Mouse (Mus musculus): Measurements from ENCODE around the gene Cdk2ap2.
A peak's percentile ranks its signal among the peaks of the same experiment; 100 is the strongest.
"Not testable (repeated sequence)": the region's sequence is repeated elsewhere in the genome, so short reads cannot be mapped to it uniquely, and the experiment has no call there.

Cdk2ap2 gene

DNA sequence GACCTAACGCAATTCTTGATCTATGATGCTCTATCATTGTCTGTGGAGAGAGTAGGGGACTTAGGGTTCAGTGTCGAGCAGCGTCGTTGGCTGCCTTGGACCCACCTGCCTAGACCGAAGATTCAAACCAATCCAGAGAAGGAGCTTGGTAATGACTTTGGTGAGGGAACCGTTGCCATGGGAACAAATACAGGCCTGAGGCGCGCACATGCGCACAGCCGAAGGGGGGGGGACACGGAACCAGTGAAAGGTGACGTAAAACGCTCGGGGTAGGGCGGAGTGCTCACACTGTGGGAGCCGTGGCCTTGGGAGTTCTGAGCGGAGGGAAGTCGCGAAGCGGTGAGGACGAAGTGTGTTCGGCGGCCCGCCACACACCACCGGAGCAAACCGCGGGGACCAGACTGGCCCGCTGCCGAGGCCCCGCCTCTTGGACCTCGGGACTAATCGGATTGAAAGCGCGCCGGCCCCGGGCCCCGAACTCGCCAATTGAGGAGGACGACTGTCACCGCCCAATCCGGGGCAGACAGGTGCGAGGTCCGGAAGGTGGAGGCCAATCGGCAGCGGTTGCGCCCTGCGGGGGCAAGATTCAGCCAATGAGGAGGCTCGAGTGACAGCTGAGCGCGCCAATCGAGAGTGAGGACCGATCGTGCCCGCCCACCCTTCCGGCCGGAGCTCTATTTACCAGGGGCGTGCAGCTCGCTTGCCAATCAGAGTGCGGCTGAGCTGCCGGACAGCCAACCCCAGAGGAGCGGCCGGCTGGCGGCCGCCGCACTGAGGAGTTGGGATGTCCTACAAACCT lies at the start of gene Cdk2ap2:
Gene Cdk2ap2, plus strand, starts transcription at position 541 of the 799 bp plus-strand sequence.
- peak; percentile 99 for DNase-seq

DNA sequence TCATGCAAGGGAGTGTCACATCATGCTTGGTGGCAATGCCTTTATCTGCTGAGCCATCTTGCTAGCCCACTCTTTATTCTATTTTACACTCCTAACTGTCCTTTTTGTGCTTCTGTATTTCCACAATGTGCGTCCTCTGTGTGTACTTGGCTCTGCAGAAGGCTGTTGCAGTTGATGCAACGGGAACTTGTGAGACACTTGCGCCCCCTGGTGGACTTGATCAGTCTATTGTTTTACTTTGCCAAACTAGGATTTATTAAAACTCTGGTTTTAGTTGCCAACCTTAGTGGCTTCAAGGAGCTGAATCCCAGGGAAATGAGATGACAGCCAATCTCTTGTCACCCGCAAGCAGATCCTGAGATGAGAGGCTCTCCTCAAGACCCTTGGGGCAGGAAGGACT lies 49.1 kb upstream of the Cdk2ap2 start:
- DNase-seq: peak; percentile 84

DNA sequence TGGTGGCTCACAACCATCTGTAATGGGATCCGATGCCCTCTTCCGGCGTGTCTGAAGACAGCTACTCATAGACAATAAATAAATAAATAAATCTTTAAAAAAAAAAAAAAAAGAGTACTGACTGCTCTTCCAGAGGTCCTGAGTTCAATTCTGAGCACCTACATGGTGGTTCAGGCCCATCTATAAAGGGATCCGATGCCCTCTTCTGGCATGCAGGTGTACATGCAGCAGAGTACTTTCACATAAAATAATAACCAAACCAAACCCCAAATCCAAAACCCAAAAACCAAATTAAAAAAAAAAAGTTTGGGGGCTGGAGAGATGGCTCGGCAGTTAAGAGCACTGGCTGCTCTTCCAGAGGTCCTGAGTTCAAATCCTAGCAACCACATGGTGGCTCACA lies 47.9 kb upstream of the Cdk2ap2 start:
- not testable (repeated sequence) for DNase-seq

- no peak for DNase-seq
These were observed 46.0 kb upstream of the Cdk2ap2 start for GRCm38 (mm10) chr19:4051016-4051415.

DNA sequence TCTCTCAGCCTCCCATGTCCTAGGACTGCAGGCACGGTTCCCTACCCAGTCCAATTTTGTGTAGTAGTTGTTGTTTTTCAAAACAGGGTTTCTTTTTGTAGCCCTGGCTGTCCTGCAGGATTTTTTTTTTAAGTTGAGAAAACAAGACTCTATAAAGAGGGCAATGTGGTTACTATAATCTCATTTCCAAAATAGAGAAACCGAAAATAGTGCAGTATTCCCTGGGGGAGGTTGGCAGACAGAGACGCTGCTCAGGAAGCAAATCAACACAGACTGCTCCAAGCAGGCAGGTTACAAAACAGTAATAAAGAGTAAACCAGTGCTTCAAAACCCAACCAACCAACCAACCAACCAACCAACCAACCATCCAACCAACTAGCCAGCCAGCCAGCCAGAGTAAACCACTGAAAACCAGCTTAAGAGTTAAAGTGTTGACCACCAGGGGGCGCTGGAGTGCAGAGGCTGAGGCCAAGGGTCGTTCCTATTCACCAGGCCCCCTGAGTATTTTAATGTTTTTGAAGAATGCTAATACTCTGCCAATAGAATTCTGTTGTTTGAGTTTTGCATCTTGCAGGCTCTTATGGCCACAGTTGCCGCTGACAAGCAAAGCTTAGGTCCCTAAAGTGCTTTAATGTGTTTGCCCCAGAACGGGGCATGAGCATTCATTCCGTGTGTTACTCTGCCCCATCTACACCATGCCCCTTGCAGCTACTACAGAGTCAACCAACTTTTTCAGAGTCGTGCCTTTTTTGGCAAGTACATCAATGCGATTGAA lies 45.1 kb upstream of the Cdk2ap2 start:
- DNase-seq: peak; percentile 69

- no peak for DNase-seq
These were observed 44.4 kb upstream of the Cdk2ap2 start for GRCm38 (mm10) chr19:4052516-4053030.

GRCm38 (mm10) chr19:4054613-4055012 lies 42.4 kb upstream of the Cdk2ap2 start:
- DNase-seq: no peak

DNA sequence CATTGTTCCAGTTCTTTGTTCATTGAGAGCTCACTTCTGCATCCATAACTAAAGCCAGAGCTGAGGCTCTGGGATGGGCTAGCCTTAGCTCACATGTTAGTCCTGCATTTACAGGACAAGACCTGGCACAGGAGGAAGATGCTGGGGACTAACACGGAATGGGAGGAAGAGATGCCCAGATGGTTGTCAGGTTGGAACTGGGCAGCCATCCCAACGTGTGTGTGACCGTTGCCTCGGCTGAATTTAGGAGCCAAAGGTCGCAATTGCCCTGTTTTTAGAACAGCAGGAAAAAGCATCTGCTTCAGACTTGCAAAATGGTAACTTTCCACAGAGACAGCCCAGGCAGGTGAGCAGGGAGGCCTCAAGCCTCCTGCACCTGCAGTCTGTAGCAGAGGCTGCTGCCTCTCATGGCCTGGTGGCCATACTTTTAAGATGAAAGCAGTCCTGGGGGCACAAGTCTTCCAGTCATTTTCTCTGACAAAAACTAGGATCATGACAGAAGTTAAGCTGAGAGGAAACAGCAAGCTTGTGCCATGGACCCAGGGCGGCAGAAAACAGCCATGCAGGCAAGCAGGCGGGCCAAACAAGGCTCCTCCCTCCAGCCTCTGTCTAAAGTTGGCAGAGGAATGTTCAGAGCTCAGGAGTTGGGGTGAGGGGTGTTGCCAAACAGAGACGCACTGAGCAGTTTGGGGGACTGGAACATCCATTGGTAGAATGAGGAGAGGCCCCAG lies 41.6 kb upstream of the Cdk2ap2 start:
- no peak for DNase-seq

DNA sequence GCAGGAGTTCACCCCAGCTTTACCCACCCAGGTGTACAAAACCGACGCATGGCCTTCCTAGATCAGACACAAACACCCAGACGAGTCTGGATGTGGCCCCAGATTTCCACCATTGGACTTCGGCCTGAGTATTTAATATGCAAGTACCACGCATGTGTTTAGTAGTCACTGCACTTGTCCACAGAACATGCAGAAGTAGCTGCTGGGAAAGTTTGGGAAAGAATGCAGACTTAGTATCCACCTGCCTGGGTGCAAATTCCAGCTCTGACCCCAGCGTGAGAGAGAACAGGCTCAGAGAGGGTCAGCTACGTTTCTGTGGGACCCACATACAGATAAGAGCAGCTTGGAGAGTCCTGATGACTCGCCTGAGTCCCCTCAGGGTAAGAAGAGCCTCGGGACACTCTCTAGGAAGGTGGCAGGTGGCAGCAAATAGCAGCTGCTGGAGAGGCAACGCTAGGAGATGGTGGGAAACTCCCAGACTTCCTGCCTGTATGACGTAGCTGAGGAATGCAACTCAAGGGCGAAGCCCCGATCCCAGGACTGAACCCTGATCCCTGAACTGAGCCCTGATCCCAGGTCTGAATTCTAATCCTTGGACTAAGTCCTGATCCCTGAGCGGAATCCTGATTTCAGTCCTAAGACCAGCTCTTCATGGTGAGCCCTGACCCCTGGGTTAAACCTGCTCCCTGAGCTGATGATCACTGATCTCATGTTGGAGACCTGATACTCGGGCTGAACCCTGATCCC lies 40.9 kb upstream of the Cdk2ap2 start:
- no peak for DNase-seq

DNA sequence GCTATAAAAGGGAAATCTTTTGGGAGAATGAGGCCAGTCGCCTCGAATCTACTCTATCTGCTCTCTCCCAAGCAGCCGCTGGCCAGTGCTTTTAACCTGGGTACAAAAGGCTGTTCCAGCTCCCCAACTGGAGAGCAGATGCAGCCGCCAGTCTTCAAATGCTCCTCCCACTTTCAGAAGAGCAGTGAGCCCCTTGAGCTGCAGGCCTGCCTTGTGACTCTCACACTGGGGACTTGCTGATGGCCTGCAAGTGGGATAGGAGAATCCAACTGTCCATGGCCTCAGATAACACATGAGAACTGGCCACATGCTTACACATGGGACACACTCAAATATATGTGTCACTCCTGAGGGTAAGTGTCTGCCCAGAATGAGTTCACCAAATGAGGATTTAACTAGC lies 40.3 kb upstream of the Cdk2ap2 start:
- no peak for DNase-seq

DNA sequence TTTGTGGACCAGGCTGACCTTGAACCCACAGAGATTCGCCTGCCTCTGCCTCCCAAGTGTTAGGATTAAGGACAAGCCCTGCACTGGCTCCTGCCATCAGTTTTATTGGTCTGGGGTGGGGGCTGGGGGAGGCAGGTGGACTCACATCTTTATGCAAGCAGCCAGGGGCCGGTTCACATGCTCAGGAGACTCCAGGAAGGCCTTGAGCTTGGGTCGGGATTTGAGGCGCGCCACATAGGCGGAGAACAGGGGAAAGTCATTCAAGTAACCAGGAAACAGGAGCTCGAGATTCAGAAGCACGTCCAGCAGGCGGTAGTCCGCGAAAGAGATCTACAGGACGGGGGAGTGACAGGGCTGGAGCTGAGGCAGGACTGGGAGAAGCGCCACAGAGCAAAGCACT lies 39.6 kb upstream of the Cdk2ap2 start:
- DNase-seq: no peak

- no peak for DNase-seq
These were observed 39.0 kb upstream of the Cdk2ap2 start for GRCm38 (mm10) chr19:4057962-4058361.

GRCm38 (mm10) chr19:4058581-4058980 lies 38.4 kb upstream of the Cdk2ap2 start:
- no peak for DNase-seq

DNA sequence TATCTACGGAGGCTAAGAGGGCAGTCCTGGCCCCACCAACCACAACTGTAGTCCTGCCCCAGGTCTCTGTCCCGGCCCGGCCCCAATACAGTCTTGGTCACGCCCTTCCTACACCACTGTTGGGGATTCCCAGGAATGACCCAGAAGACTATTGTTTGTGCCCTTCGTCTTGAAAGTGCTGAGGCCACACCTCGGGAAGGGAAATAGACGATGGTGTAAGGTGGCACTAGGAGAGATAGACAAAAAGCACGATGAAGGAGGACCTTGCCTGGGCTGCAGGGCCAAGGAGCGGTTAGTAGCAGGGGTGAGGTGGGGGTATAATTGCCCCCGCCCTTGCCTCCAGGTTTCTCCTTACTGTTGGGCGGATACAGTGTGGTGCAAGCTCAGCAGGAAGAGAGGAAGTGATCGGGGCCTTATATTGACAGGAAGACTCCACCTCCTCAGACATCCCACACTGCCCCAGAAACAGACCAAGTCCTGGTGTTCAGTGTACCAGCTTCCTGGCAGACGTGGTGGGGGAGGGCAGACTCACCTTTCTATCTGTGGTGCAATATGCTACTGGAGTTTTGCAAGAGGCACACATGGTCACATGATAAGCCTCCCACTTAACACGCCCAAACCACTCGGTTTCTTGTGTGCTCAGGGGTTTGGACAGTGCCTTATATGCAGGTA lies 37.8 kb upstream of the Cdk2ap2 start, which contains the start of gene Gstp3:
Gene Gstp3, minus strand, starts transcription at position 501 of the 672 bp plus-strand sequence.
- DNase-seq: no peak

GRCm38 (mm10) chr19:4060044-4060898 lies 36.7 kb upstream of the Cdk2ap2 start:
- DNase-seq: not testable (repeated sequence)

GRCm38 (mm10) chr19:4060899-4061465 lies 36.0 kb upstream of the Cdk2ap2 start:
- no peak for DNase-seq

- not testable (repeated sequence) for DNase-seq
These were observed 33.6 kb upstream of the Cdk2ap2 start for GRCm38 (mm10) chr19:4063357-4063756.

GRCm38 (mm10) chr19:4064501-4064900 lies 32.5 kb upstream of the Cdk2ap2 start:
- not testable (repeated sequence) for DNase-seq

DNA sequence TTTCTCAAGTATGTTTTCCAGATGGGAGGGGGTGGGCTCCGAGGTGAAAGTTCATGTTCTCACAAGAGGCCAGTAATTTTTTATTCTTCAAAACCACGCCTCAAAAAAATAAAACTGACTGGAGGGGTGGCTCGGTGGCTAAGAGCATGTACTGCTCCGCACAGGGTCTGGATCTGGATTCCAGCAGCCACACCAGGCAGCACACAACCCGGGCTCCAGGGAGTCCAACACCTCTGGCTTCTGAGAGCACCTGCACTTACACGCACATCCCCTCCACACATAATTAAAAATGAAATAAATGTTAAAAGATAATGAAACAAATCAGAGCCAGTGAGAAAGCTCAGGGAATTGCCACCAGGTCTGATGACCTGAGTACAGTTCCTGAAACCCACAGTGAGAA lies 30.7 kb upstream of the Cdk2ap2 start:
- DNase-seq: no peak

DNA sequence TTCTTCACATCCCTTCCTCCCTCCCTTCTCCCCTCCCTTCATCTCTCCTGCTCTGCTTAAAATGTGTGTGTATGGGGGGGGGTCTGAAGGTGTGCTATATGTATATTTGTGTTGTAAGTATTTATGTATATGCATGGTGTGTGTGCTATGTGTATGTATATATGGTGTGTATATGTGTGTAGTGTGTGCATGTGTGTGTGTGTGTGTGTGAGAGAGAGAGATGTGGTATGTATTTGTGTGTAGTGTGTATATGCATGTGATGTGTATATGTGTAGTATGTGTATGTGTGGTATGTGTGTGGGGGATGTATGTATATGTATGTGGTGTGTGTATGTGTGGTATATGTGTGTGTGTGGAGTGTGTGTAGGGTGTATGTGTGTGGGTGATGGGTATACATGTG lies 30.1 kb upstream of the Cdk2ap2 start:
- no peak for DNase-seq
